Mouse (Mus musculus) gastrocnemius, postnatal 10 days (tissue): ENCODE data around the gene Irak1. TPM values are rescaled to one million over a fixed set of nuclear protein-coding genes. Genes with fewer than 3 reads are reported as not detected.

Experiments
- DNase-seq: peaks from one replicate; pipeline ENCODE4 v3.0.0; 2021; ENCODE audit warnings: mixed read lengths
- microRNA-seq, 2 experiments: library from miRNA; unstranded; fragments of <30 nt; microRNA quantifications; one replicate each; pipeline ENCODE4 v1.2.0; 2021
- total RNA-seq, 2 experiments: library from RNA; stranded (reverse); gene quantifications; 2 replicates each; pipeline ENCODE4 v1.2.3; 2021

Irak1 gene
- total RNA-seq, 2 experiments from 2014 or later = 44.3 to 52.2 TPM

DNA sequence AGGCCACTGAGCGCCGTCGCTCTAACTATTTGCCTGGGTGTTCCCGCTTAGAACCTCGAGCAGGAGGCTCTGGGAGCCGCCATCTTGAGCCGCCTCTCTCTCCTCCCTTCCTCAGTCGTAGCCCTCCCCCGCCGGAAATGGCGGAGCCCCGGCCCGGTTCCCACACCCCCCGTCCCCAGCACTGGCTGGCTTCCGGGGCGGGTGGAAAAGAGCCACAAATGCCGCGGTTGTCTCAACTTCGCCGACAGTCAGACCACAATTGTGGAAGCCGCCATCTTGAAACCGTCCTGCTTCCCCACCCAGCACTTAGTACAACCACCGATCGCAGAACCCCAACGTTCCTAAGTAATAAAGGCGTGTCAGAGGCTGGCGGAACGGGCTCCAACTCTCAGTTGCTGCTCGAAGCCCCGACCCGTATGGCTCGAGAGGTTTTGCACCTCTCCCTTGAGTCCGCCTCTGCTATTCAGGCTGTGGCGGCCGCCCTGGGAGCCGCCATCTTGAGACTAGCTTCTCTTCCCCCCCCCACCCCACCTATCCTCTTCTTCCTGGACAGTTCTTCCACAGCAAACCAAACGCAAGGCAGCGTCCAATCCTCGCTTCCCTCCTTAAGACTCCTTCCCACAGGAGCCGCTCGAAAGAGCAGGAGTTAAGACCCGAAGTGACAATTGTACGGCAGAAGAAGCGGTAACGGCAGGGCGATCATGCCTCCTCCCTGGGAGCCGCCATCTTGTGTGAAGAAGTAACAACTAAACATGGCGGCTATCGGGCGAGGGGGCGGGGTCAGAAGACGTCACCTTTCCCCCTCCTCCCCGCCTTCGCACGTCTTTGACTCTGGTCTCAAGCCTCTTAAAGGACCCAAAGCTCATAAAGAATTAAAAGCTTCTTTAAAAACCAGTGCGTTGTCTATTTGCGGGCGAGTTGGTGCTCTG is 57.2 kb downstream of the Irak1 start, which contains the start of gene Hcfc1:
TSS of gene Hcfc1 (minus strand) at position 110 of the 929 bp plus-strand sequence.
- DNase-seq = peak; percentile 90

DNA sequence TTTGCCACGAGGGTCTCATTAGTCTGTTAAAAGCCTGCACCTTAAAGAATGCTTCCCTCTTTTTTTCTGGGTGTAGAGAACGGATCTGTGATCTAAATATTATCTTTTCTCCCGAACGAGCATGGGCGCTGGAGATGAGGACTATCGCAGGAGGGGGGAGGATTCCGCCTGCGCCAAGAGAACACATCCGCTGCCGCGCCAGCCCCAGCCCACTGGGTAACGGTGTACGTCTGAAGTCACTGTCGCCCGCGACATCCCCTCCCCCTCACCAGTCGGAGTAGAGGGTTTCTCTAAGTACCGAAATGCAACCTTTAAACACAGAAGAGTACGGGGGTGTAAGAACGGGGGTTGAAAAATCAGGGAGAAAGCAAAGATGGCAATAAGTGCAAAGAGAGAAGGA is 58.4 kb downstream of the Irak1 start:
- no peak for DNase-seq

DNA sequence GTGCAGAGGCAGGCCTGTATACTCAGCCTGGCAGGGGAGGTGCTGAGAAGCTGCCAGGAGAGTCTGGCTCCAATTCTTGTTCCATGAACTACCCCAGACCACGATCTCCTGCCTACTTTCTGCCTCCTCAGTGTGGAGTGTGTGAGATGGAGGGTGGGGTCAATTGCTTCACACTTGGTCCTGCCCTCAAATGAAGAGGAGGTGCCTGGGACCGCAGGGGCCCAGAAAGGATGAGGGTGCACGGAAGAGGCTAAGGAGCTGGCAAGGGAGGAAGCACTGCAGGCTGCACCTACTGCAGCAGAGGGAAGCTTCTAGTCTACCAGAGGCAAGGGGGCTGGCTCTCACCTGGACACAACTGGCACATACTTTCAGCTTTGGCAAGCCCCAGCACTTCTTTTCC is 59.4 kb downstream of the Irak1 start:
- DNase-seq = no peak

Small RNA genes lying within 50 kb of the gene (microRNA-seq; reads per million reads assigned to microRNA genes)
- 2.0 to 3.8 reads per million in 2 experiments for gene Mir5132
- gene Mir718 = 0 reads per million in 2 experiments

Other genes starting within 250 kb of the Irak1 start
- 100 to 1,000 TPM in 1 of 2 experiments, 10 to 100 TPM in 1; 88.6 to 116 TPM for gene Srpk3, start 249.5 kb downstream of the Irak1 start, total RNA-seq
- 100 to 1,000 TPM; 272 to 320 TPM for gene Idh3g, start 237.0 kb downstream of the Irak1 start, total RNA-seq
- gene Ssr4, start 236.9 kb downstream of the Irak1 start, total RNA-seq = 100 to 1,000 TPM; 106 to 110 TPM
- gene Pdzd4, start 198.9 kb downstream of the Irak1 start, total RNA-seq = 1 to 10 TPM; 2.6 to 3.7 TPM
- gene Avpr2, start 131.8 kb downstream of the Irak1 start, total RNA-seq = not detected
- gene L1cam, start 127.8 kb downstream of the Irak1 start, total RNA-seq = 1 to 10 TPM; 1.9 to 2.9 TPM
- gene Arhgap4, start 102.0 kb downstream of the Irak1 start, total RNA-seq = 1 to 10 TPM in 1 of 2 experiments, under 1 TPM in 1; 0.85 to 2.0 TPM
- 10 to 100 TPM; 68.7 to 73.5 TPM for gene Naa10, start 102.0 kb downstream of the Irak1 start, total RNA-seq
- gene Renbp, start 93.1 kb downstream of the Irak1 start, total RNA-seq = 1 to 10 TPM; 4.6 to 5.3 TPM
- 10 to 100 TPM; 52.5 to 55.6 TPM for gene Hcfc1, start 57.6 kb downstream of the Irak1 start, total RNA-seq
- gene Opn1mw, start 103.5 kb upstream of the Irak1 start, total RNA-seq = not detected
- gene Mecp2, start 111.4 kb upstream of the Irak1 start, total RNA-seq = 10 to 100 TPM; 32.5 to 38.9 TPM
- not detected for gene Tex28, start 143.9 kb upstream of the Irak1 start, total RNA-seq
- gene Tktl1, start 153.3 kb upstream of the Irak1 start, total RNA-seq = not detected
- gene Flna, start 225.9 kb upstream of the Irak1 start, total RNA-seq = 100 to 1,000 TPM; 113 to 163 TPM
- gene Emd, start 230.8 kb upstream of the Irak1 start, total RNA-seq = 10 to 100 TPM; 23.3 to 25.2 TPM
- 100 to 1,000 TPM; 163 to 167 TPM for gene Rpl10, start 246.9 kb upstream of the Irak1 start, total RNA-seq